Mouse (Mus musculus) olfactory bulb, adult 2 months (tissue): ENCODE measurements around the gene Cnfn. TPM values are rescaled to one million over a fixed set of nuclear protein-coding genes. Genes with fewer than 3 reads are reported as not detected.
"Not testable (repeated sequence)": the region's sequence is repeated elsewhere in the genome, so short reads cannot be mapped to it uniquely, and the experiment has no call there.

ENCODE experiments used
- H3K27ac ChIP-seq: fragments of 200-500 bp; 2 replicates; pipeline ENCODE4 v1.5.1; 2012; ENCODE audit warnings: low read depth, low read length; ENCODE audit not compliant: insufficient read depth
- H3K4me1 ChIP-seq: fragments of 200-500 bp; 2 replicates; pipeline ENCODE4 v1.6.1; 2012; ENCODE audit warnings: low read length; ENCODE audit not compliant: control insufficient read depth, insufficient read depth
- H3K4me3 ChIP-seq: fragments of 200-500 bp; 2 replicates; pipeline ENCODE4 v1.5.1; 2012; ENCODE audit warnings: mild to moderate bottlenecking, low read depth, low read length, moderate library complexity; ENCODE audit not compliant: insufficient read depth
- CTCF ChIP-seq: fragments of 200-500 bp; IDR thresholded peaks from 2 replicates; pipeline ENCODE4 v1.5.1; 2012; ENCODE audit warnings: low read depth, mild to moderate bottlenecking, low read length, moderate library complexity; ENCODE audit not compliant: insufficient read depth
- POLR2A ChIP-seq: fragments of 200-500 bp; IDR thresholded peaks from 2 replicates; pipeline ENCODE4 v1.6.1; 2012; ENCODE audit warnings: mild to moderate bottlenecking, low read depth, low read length, moderate library complexity; ENCODE audit not compliant: insufficient read depth
- WGBS: fragments of 180-500 bp; shearing (Covaris S2); methylation state at CpG from one replicate; pipeline ENCODE4 v1.1.7; 2018; 5-methylcytosine and 5-hydroxymethylcytosine counted together
- polyA plus RNA-seq: library from polyadenylated mRNA; stranded (reverse); fragments of >200 nt; gene quantifications from 2 replicates; pipeline ENCODE4 v1.2.4, GENCODE M21; 2012; ENCODE audit warnings: low replicate concordance; ENCODE audit not compliant: missing spikeins, insufficient read depth, insufficient read length

The Cnfn gene
- polyA plus RNA-seq, 1 experiment: not detected

DNA sequence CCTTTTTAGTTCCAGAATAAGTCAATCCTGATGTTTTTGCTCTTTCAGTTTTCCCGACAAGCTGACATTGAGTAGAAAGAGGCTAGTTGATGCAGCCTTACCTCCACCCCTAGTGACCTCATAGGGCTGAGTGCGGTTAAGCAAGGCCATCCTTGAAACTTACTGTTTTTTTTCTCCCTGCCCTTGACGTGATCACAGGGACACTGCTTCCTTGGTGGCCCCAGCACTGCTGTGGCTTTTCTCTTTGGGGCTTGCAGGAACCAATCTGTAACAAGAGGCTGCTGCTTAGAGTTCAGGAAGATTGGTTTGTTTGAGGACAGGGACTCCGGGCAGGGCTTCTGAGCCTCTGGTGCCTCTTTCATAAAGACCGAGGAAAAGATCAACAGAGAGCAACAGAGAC, 32.5 kb upstream of the Cnfn start:
- TF ChIP-seq POLR2A: no peak
- no peak for TF ChIP-seq CTCF
- H3K4me1 ChIP-seq: 0 out of 2 replicates have a peak, but pooled peaks cover 3% of the 10 kb centered on the region
- H3K4me3 ChIP-seq: no peak overlapping the region
- 57% methylated on average over 5 of the region's 5 CpGs for WGBS
- no peak overlapping the region for H3K27ac ChIP-seq

- TF ChIP-seq POLR2A (no peak), CTCF (no peak)
- H3K4me1 ChIP-seq: peaks cover 6% of the 10 kb centered on the region
- 88% methylated on average over 2 of the region's 2 CpGs for WGBS
- H3K27ac ChIP-seq: no peak overlapping the region
- no peak overlapping the region for H3K4me3 ChIP-seq
These were observed 32.0 kb upstream of the Cnfn start for GRCm38 (mm10) chr7:25401551-25401950.

DNA sequence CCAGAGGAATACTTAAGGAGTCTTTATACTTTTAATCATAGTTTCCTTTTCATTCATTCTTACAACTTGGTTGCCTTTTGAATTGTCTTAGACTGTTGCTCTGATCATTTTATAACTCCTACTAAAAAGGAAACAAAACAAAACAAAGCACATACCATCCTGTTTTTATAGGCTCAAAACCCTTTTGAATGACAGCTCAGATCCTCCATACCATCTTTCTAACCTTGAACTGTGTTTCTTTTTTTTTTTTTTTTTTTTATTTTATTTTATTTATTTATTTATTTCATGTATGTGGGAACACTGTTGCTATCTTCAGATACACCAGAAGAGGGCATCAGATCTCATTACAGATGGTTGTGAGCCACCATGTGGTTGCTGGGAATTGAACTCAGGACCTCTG, 29.5 kb upstream of the Cnfn start:
- peaks cover 14% of the 10 kb centered on the region for H3K4me1 ChIP-seq
- not testable (repeated sequence) for H3K4me3 ChIP-seq, H3K27ac ChIP-seq

DNA sequence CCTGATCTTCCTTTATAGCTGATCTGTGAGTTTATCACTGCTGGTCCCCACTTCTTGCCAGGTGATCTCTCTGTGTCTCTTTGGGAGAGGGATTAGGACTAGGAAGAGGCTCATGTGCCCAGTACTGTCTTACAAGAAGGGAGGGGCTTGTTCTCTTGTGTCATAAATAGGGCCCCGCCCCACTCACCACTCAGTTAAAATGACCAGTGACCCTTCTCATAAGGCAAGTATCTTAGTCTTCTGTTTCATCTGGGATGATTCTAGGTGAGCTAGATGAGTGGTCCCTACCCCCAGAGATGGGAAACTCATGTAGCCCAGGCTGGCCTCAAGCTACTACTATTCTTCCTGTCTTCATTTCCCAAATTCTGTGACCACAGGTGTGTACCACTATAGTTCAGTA, 29.1 kb upstream of the Cnfn start, which contains the start of gene Lipe:
TSS of gene Lipe (minus strand) at position 101 of the 400 bp plus-strand sequence.
- H3K4me3 ChIP-seq: no peak within 1 kb of the TSS
- H3K27ac ChIP-seq: no peak within 1 kb of the TSS
- peaks cover 18% of the 10 kb centered on the region for H3K4me1 ChIP-seq
- WGBS: 86% methylated on average over 1 of the region's 1 CpGs
- TF ChIP-seq CTCF: no peak
- TF ChIP-seq POLR2A: no peak

DNA sequence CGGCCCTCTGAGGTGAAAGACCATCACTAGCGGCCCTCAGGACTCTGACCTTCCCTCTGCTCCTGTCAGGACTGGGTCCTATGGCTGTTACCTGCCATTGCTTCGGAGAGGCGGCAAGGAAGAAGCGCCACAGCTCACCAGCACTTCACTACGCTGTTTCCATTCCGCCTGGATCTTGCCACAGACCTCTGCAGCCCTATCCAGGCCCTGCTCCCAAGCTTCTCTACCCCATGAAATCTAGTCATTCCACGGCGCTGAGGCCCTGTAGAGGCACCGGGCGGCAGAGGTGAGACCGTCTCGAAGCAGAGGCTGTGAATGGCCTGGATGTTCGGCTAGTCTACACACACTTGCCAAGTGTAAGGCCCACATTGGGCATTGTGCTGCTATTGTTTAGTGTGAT, 27.1 kb upstream of the Cnfn start:
- 91% methylated on average over 14 of the region's 14 CpGs for WGBS
- no peak for TF ChIP-seq POLR2A
- TF ChIP-seq CTCF: no peak

DNA sequence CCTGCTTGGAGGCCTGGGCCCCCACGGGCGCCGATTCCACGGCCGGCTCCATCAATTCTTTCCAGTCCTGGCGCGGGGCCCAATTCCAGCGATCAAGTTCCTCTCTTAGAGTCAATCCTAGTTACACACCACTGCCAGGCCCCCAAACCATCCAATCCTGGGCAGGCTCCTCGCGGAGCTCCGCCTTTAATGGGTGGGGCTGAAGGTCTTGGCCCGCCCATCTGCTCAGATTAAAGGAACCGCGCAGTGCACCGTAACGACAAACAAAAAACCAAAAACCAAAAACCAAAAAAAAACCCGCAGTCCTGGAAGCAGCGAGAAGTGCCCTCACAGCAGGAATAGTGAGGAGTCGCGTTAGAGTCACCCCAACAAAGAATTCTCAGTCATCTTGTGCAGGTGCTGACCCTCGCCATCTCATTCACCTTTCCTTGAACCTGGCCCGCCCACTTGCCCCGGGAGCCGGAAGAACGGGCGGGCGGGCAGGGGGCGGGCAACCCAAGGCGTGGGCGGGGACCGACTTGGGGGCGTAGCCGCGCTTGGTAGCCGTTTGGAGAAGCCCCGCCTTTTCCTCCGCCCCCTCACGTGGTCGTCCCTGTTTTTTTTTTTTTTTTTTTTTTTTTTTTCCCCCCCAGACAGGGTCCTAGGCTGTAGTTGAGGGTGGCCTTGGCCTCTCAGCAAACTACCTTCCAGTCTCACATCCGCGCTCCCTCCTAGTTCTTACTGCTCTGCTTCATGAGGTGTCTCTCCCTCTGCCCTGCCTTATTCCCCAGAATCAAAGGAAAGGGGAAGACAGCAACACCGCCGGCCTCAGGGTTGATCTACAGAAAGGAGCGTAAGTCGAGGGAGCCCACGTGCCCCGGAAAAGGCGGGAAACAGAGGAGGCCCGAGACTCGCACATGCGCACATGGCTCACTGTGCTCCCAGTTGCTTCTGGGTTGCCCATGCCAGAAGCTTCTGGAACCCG, 26.3 kb upstream of the Cnfn start:
- no peak for TF ChIP-seq CTCF
- TF ChIP-seq POLR2A: no peak; the same call in 1 of the 2 replicates
- WGBS: 1% methylated on average over 52 of the region's 52 CpGs
- H3K4me1 ChIP-seq: peaks cover 25% of the 10 kb centered on the region
- H3K4me3 ChIP-seq: peak overlapping the region; percentile 72
- H3K27ac ChIP-seq: peak overlapping the region; percentile 59

More for the DNA sequence above, 27.1 kb upstream of the Cnfn start:
- H3K27ac ChIP-seq: peak overlapping the region; percentile 59; the same call in 1 of the 2 replicates
- H3K4me1 ChIP-seq: peaks cover 20% of the 10 kb centered on the region
- peak overlapping the region; percentile 72 for H3K4me3 ChIP-seq

DNA sequence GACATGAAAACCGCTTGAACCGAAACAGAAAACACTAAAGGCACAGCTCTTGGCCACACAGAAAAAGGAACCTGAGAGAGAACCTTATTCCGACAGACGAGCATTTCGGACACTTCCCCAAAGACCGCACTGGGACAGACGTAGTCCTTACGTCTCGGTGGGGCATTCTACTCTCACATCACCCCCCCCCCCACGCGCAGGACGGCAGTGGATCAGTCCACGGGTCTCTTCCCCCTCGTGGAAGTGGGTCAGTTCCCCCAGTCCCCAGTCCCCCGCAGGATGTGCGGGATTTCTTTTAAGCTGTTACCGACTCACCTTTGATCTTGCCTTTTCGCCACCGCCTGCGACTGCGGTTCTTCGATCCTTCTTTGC, 25.6 kb upstream of the Cnfn start:
- no peak for TF ChIP-seq CTCF
- TF ChIP-seq POLR2A: no peak
- peaks cover 32% of the 10 kb centered on the region for H3K4me1 ChIP-seq
- peak overlapping the region; percentile 34 for H3K27ac ChIP-seq
- H3K4me3 ChIP-seq: peak overlapping the region; percentile 72
- under 1% methylated on average over 22 of the region's 22 CpGs for WGBS

- 4% methylated on average over 7 of the region's 7 CpGs for whole genome bisulfite sequencing
- H3K4me1 ChIP-seq: peaks cover 36% of the 10 kb centered on the region
- no peak for TF ChIP-seq CTCF
- no peak for TF ChIP-seq POLR2A
- peak overlapping the region; percentile 72 for H3K4me3 ChIP-seq
- H3K27ac ChIP-seq: peak overlapping the region; percentile 34; the same call in 1 of the 2 replicates
These were observed 25.2 kb upstream of the Cnfn start for GRCm38 (mm10) chr7:25394754-25395153.

- no peak overlapping the region for H3K4me3 ChIP-seq
- H3K27ac ChIP-seq: no peak overlapping the region
- TF ChIP-seq CTCF (no peak), POLR2A (no peak)
- peaks cover 36% of the 10 kb centered on the region for H3K4me1 ChIP-seq
- 73% methylated on average over 8 of the region's 8 CpGs for WGBS
These were observed 24.1 kb upstream of the Cnfn start for GRCm38 (mm10) chr7:25393451-25394210.
